ENCODE assay signal across 7 mouse cellular contexts in genomic region chr2:31060787-31061730, GRCm38 (mm10).
DNase-seq lines count a peak whose midpoint lies in the region; ATAC-seq and TF ChIP-seq lines count a peak whose summit lies in the region.

No protein-coding gene starts in this region.

- intact Hi-C loops in left cerebral cortex, postnatal 10 days (cut with DNase I) = no loop called here

- H3K36me3 ChIP-seq in MEL (ENCODE audit: control insufficient read depth in 1 of 2, insufficient read depth in 2 of 2, low read length in 2 of 2) = peaks cover 0 to 15% of the 10 kb centered on the region in 2 experiments; a peak in 2 of 4 replicates
- peaks cover 27% of the 10 kb centered on the region for H3K36me3 ChIP-seq in liver, embryonic 13.5 days
- H3K36me3 ChIP-seq in hindbrain, embryonic 11.5 days (ENCODE audit: control insufficient read depth, insufficient read depth, low read length) = no peaks in the 10 kb centered on the region

- TF ChIP-seq EP300 in MEL (IDR thresholded peaks at IDR 0.05; ENCODE audit: low read depth in 1 of 2, low read length in 2 of 2) = peak in 1 of 2 experiments; percentile 8; a peak in 2 of 4 replicates

- TF ChIP-seq CTCF in MEL (IDR thresholded peaks at IDR 0.05 in 2 of 3, conservative IDR thresholded peaks at IDR 0.05 in 1 of 3; ENCODE audit: control insufficient read depth in 1 of 3, insufficient read depth in 1 of 3, low read depth in 2 of 3, low read length in 3 of 3, poor library complexity in 1 of 3, severe bottlenecking in 1 of 3) = no peak

- H3K4me3 ChIP-seq in MEL (ENCODE audit: control insufficient read depth in 1 of 2, insufficient read depth in 1 of 2, low read depth in 2 of 2, low read length in 2 of 2) = peak overlapping the region; percentile 49 to 54
- peak overlapping the region; percentile 25 for H3K4me3 ChIP-seq in liver, embryonic 13.5 days (replicated peaks)
- no peak overlapping the region for H3K4me3 ChIP-seq in hindbrain, embryonic 11.5 days (ENCODE audit: low read depth, low read length)

- TF ChIP-seq RAD21 in MEL (IDR thresholded peaks at IDR 0.05; ENCODE audit: low read depth, low read length) = no peak

- H3K4me1 ChIP-seq in MEL (ENCODE audit: control insufficient read depth in 1 of 2, insufficient read depth in 2 of 2, low read length in 2 of 2) = peaks cover 0 to 24% of the 10 kb centered on the region in 2 experiments
- peaks cover 29% of the 10 kb centered on the region for H3K4me1 ChIP-seq in liver, embryonic 13.5 days (replicated peaks)
- no peaks in the 10 kb centered on the region for H3K4me1 ChIP-seq in hindbrain, embryonic 11.5 days (replicated peaks; ENCODE audit: control insufficient read depth, insufficient read depth, low read length)

- no peaks in the 10 kb centered on the region; the same call in 1 of the 2 replicates for H3K79me2 ChIP-seq in MEL (ENCODE audit: control insufficient read depth, insufficient read depth, low read length, poor library complexity)

- peak; percentile 90 for DNase-seq in MEL (ENCODE audit: low read depth, low spot score)
- DNase-seq in liver, embryonic 13.5 days = no peak
- peak; percentile 45 to 57 for DNase-seq in spleen, postnatal 14 days (ENCODE audit: low spot score in 2 of 2)
- no peak for DNase-seq in hindbrain, embryonic 11.5 days (ENCODE audit: low spot score)
- no peak for DNase-seq in right cerebral cortex, postnatal 4 days
- DNase-seq in left cerebral cortex, postnatal 10 days (ENCODE audit: extremely low spot score in 1 of 2, low spot score in 2 of 2) = no peak

- ATAC-seq in cerebellum, adult (ENCODE audit: insufficient number of reproducible peaks, low FRiP score, low TSS enrichment) = peak; percentile 90
- ATAC-seq in liver, embryonic 13.5 days (ENCODE audit: low read depth) = peak; percentile 51
- no peak for ATAC-seq in hindbrain, embryonic 11.5 days (ENCODE audit: low FRiP score)

- no peaks in the 10 kb centered on the region for H3K9me3 ChIP-seq in MEL (replicated peaks; ENCODE audit: insufficient read depth, low read length)
- no peaks in the 10 kb centered on the region for H3K9me3 ChIP-seq in liver, embryonic 13.5 days (replicated peaks)
- H3K9me3 ChIP-seq in hindbrain, embryonic 11.5 days (ENCODE audit: control insufficient read depth, low read length) = no peaks in the 10 kb centered on the region

- peak overlapping the region; percentile 60 for H3K4me2 ChIP-seq in liver, embryonic 13.5 days
- no peak overlapping the region for H3K4me2 ChIP-seq in hindbrain, embryonic 11.5 days (replicated peaks; ENCODE audit: low read depth, low read length)

- 25% methylated on average over 28 of the region's 28 CpGs for WGBS in liver, embryonic 13.5 days (ENCODE audit: insufficient replicate concordance)
- 86% methylated on average over 28 of the region's 28 CpGs for WGBS in hindbrain, embryonic 11.5 days

- peak in 1 of 2 experiments; percentile 51; a peak in 2 of 4 replicates for TF ChIP-seq POLR2A in MEL (IDR thresholded peaks at IDR 0.05; ENCODE audit: control insufficient read depth in 1 of 2, insufficient read depth in 1 of 2, low read depth in 1 of 2, low read length in 2 of 2, poor library complexity in 1 of 2)

- peak overlapping the region; percentile 73 for H3K9ac ChIP-seq in MEL (ENCODE audit: control insufficient read depth, low read depth, low read length, poor library complexity, severe bottlenecking)
- H3K9ac ChIP-seq in liver, embryonic 13.5 days = peak overlapping the region; percentile 53
- H3K9ac ChIP-seq in hindbrain, embryonic 11.5 days (ENCODE audit: low read depth, low read length) = no peak overlapping the region

- H3K27me3 ChIP-seq in MEL (ENCODE audit: control insufficient read depth in 1 of 2, insufficient read depth in 2 of 2, low read length in 2 of 2) = no peaks in the 10 kb centered on the region
- no peaks in the 10 kb centered on the region for H3K27me3 ChIP-seq in liver, embryonic 13.5 days
- 0 out of 2 replicates have a peak, but pooled peaks cover 2% of the 10 kb centered on the region for H3K27me3 ChIP-seq in hindbrain, embryonic 11.5 days (ENCODE audit: control insufficient read depth, insufficient read depth, low read length)

- H3K27ac ChIP-seq in MEL (ENCODE audit: control insufficient read depth, low read depth, low read length) = peak overlapping the region; percentile 96
- peak overlapping the region; percentile 39; the same call in 1 of the 2 replicates for H3K27ac ChIP-seq in liver, embryonic 13.5 days
- H3K27ac ChIP-seq in hindbrain, embryonic 11.5 days (ENCODE audit: low read depth, low read length) = no peak overlapping the region

TF ChIP-seq in MEL, 35 proteins besides CTCF, POLR2A, EP300 and RAD21:
- TF ChIP-seq ZC3H11A (IDR thresholded peaks at IDR 0.05; ENCODE audit: low read depth, low read length) = no peak
- no peak for TF ChIP-seq ZKSCAN1 (IDR thresholded peaks at IDR 0.05; ENCODE audit: low read depth, low read length)
- no peak for TF ChIP-seq CHD2 (IDR thresholded peaks at IDR 0.05; ENCODE audit: low read length)
- TF ChIP-seq SIN3A (IDR thresholded peaks at IDR 0.05; ENCODE audit: low read length) = peak; percentile 92
- TF ChIP-seq NELFE (IDR thresholded peaks at IDR 0.05; ENCODE audit: low read depth, low read length) = peak; percentile 48; the same call in 1 of the 2 replicates
- TF ChIP-seq POLR2AphosphoS2 (IDR thresholded peaks at IDR 0.05; ENCODE audit: low read length) = no peak
- peak; percentile 12; the same call in 1 of the 2 replicates for TF ChIP-seq TBP (IDR thresholded peaks at IDR 0.05; ENCODE audit: low read depth, low read length)
- TF ChIP-seq MAX (IDR thresholded peaks at IDR 0.05; ENCODE audit: low read length) = peak; percentile 98
- peak; percentile 85 for TF ChIP-seq GATA1 (IDR thresholded peaks at IDR 0.05; ENCODE audit: low read depth, low read length)
- peak; percentile 12; the same call in 1 of the 2 replicates for TF ChIP-seq MAZ (IDR thresholded peaks at IDR 0.05; ENCODE audit: low read depth, low read length)
- no peak for TF ChIP-seq ZMIZ1 (IDR thresholded peaks at IDR 0.05; ENCODE audit: low read depth, low read length)
- peak; percentile 95 for TF ChIP-seq MYC (IDR thresholded peaks at IDR 0.05; ENCODE audit: low read depth, low read length)
- peak; percentile 67 for TF ChIP-seq HCFC1 (IDR thresholded peaks at IDR 0.05; ENCODE audit: low read depth, low read length)
- 0 out of 2 replicates have a peak, but pooled peaks have one; percentile 6 for TF ChIP-seq TAL1 (IDR thresholded peaks at IDR 0.05; ENCODE audit: low read length)
- 0 out of 2 replicates have a peak, but pooled peaks have one; percentile 3 for TF ChIP-seq TCF12 (IDR thresholded peaks at IDR 0.05; ENCODE audit: low read depth, low read length)
- no peak for TF ChIP-seq POLR2AphosphoS5 (IDR thresholded peaks at IDR 0.05; ENCODE audit: borderline replicate concordance, low read depth, low read length)
- peak; percentile 59; the same call in 1 of the 2 replicates for TF ChIP-seq ELF1 (IDR thresholded peaks at IDR 0.05; ENCODE audit: low read depth, low read length)
- 0 out of 2 replicates have a peak, but pooled peaks have one; percentile 64 for TF ChIP-seq UBTF (IDR thresholded peaks at IDR 0.05; ENCODE audit: borderline replicate concordance, insufficient read depth, low read depth, low read length)
- TF ChIP-seq USF1 (IDR thresholded peaks at IDR 0.05; ENCODE audit: low read depth, low read length) = peak; percentile 81
- TF ChIP-seq USF2 (IDR thresholded peaks at IDR 0.05; ENCODE audit: borderline replicate concordance in 1 of 2, insufficient read depth in 1 of 2, low read depth in 1 of 2, low read length in 2 of 2) = no peak
- TF ChIP-seq MAFK (IDR thresholded peaks at IDR 0.05; ENCODE audit: borderline replicate concordance, low read depth, low read length) = no peak
- TF ChIP-seq MXI1 (IDR thresholded peaks at IDR 0.05; ENCODE audit: low read depth, low read length) = peak; percentile 98
- 0 out of 2 replicates have a peak, but pooled peaks have one; percentile 15 for TF ChIP-seq ZNF384 (IDR thresholded peaks at IDR 0.05; ENCODE audit: low read depth, low read length)
- 0 out of 2 replicates have a peak, but pooled peaks have one; percentile 31 for TF ChIP-seq E2F4 (IDR thresholded peaks at IDR 0.05; ENCODE audit: borderline replicate concordance, low read depth, low read length)

Comparison
In these comparisons a context has a peak if more than half of its experiments do, and no peak if none do; other contexts are left out.
1. DNase-seq: peak in MEL (single experiment) and spleen, postnatal 14 days (2 of 2); none in liver, embryonic 13.5 days (single experiment), hindbrain, embryonic 11.5 days (single experiment), right cerebral cortex, postnatal 4 days (single experiment) and left cerebral cortex, postnatal 10 days (0 of 2).